Mouse (Mus musculus) small intestine, adult 2 months (tissue): ENCODE data around the gene Tnfrsf1b. TPM values are rescaled to one million over a fixed set of nuclear protein-coding genes. Genes with fewer than 3 reads are reported as not detected.
A peak's percentile ranks its signal among the peaks of the same experiment; 100 is the strongest.

Experiments used
- H3K27ac ChIP-seq: fragments of 200-500 bp; 2 replicates; pipeline ENCODE4 v1.5.1; 2012; ENCODE audit warnings: low read depth, low read length, control low read depth, inconsistent platforms; ENCODE audit not compliant: insufficient read depth
- H3K27me3 ChIP-seq: fragments of 200-500 bp; 2 replicates; pipeline ENCODE4 v1.6.1; 2012; ENCODE audit warnings: mild to moderate bottlenecking, moderate library complexity, low read length, inconsistent platforms; ENCODE audit not compliant: control insufficient read depth, insufficient read depth
- H3K36me3 ChIP-seq: fragments of 200-500 bp; 2 replicates; pipeline ENCODE4 v1.6.1; 2012; ENCODE audit warnings: mild to moderate bottlenecking, low read length, control low read depth, inconsistent platforms; ENCODE audit not compliant: control insufficient read depth, insufficient read depth
- H3K4me1 ChIP-seq: fragments of 200-500 bp; 2 replicates; pipeline ENCODE4 v1.6.1; 2012; ENCODE audit warnings: low read length, inconsistent platforms, mixed read lengths; ENCODE audit not compliant: control insufficient read depth, insufficient read depth, insufficient read length
- H3K4me3 ChIP-seq: fragments of 200-500 bp; 2 replicates; pipeline ENCODE4 v1.5.1; 2012; ENCODE audit warnings: low read depth, mild to moderate bottlenecking, control low read depth, inconsistent platforms, low read length, moderate library complexity
- CTCF ChIP-seq: fragments of 200-500 bp; IDR thresholded peaks from 2 replicates; pipeline ENCODE4 v1.5.1; 2012; ENCODE audit warnings: low read depth, mild to moderate bottlenecking, control low read depth, inconsistent platforms, low read length, moderate library complexity, mixed read lengths; ENCODE audit not compliant: insufficient replicate concordance, insufficient read length; ENCODE audit errors: extremely low read depth
- POLR2A ChIP-seq: fragments of 200-500 bp; IDR thresholded peaks from 2 replicates; pipeline ENCODE4 v1.6.1; 2012; ENCODE audit warnings: low read depth, mild to moderate bottlenecking, control low read depth, inconsistent platforms, low read length, moderate library complexity
- WGBS: fragments of 180-500 bp; shearing (Covaris S2); methylation state at CpG from one replicate; pipeline ENCODE4 v1.1.7; 2018; 5-methylcytosine and 5-hydroxymethylcytosine counted together
- polyA plus RNA-seq: library from polyadenylated mRNA; depleted of rRNA; stranded (reverse); fragments of >200 nt; gene quantifications from 2 replicates; pipeline ENCODE4 v1.2.3, GENCODE M21; 2012

The Tnfrsf1b gene
- polyA plus RNA-seq, 1 experiment = 13.5 TPM

GRCm38 (mm10) chr4:145244676-145245075, 2.0 kb downstream of the Tnfrsf1b start:
- 81% methylated on average over 2 of the region's 2 CpGs for WGBS
- no peak overlapping the region for H3K27ac ChIP-seq
- no peak overlapping the region for H3K4me3 ChIP-seq
- TF ChIP-seq POLR2A (no peak), CTCF (no peak)
- no peaks in the 10 kb centered on the region for H3K36me3 ChIP-seq
- H3K4me1 ChIP-seq = peaks cover 6% of the 10 kb centered on the region; the same call in 1 of the 2 replicates
- no peaks in the 10 kb centered on the region for H3K27me3 ChIP-seq

- 54% methylated on average over 1 of the region's 1 CpGs for WGBS
- Histone ChIP-seq H3K4me1 (peaks cover 10% of the 10 kb centered on the region), H3K4me3 (no peak overlapping the region), H3K27ac (no peak overlapping the region; the same call in 1 of the 2 replicates), H3K27me3 (no peaks in the 10 kb centered on the region), H3K36me3 (no peaks in the 10 kb centered on the region)
- no peak for TF ChIP-seq POLR2A
- TF ChIP-seq CTCF = no peak
These were observed 3.8 kb downstream of the Tnfrsf1b start for GRCm38 (mm10) chr4:145242719-145243350.

- H3K27me3 ChIP-seq = no peaks in the 10 kb centered on the region
- peaks cover 12% of the 10 kb centered on the region for H3K4me1 ChIP-seq
- WGBS = 66% methylated on average over 4 of the region's 4 CpGs
- no peak for TF ChIP-seq CTCF
- TF ChIP-seq POLR2A = no peak
- peak overlapping the region; percentile 71 for H3K27ac ChIP-seq
- no peaks in the 10 kb centered on the region for H3K36me3 ChIP-seq
- H3K4me3 ChIP-seq = no peak overlapping the region
These were observed 5.9 kb downstream of the Tnfrsf1b start for GRCm38 (mm10) chr4:145240723-145241231.

- Histone ChIP-seq H3K4me3 (no peak overlapping the region), H3K36me3 (no peaks in the 10 kb centered on the region; the same call in 1 of the 2 replicates), H3K4me1 (peaks cover 6% of the 10 kb centered on the region), H3K27me3 (no peaks in the 10 kb centered on the region), H3K27ac (peak overlapping the region; percentile 71)
- 45% methylated on average over 4 of the region's 4 CpGs for WGBS
- TF ChIP-seq POLR2A (no peak), CTCF (no peak)
These were observed 7.4 kb downstream of the Tnfrsf1b start for GRCm38 (mm10) chr4:145239049-145239830.

- H3K36me3 ChIP-seq = no peaks in the 10 kb centered on the region; the same call in 1 of the 2 replicates
- 83% methylated on average over 7 of the region's 7 CpGs for WGBS
- no peak for TF ChIP-seq CTCF
- TF ChIP-seq POLR2A = no peak
These were observed 10.6 kb downstream of the Tnfrsf1b start for GRCm38 (mm10) chr4:145236027-145236426.

DNA sequence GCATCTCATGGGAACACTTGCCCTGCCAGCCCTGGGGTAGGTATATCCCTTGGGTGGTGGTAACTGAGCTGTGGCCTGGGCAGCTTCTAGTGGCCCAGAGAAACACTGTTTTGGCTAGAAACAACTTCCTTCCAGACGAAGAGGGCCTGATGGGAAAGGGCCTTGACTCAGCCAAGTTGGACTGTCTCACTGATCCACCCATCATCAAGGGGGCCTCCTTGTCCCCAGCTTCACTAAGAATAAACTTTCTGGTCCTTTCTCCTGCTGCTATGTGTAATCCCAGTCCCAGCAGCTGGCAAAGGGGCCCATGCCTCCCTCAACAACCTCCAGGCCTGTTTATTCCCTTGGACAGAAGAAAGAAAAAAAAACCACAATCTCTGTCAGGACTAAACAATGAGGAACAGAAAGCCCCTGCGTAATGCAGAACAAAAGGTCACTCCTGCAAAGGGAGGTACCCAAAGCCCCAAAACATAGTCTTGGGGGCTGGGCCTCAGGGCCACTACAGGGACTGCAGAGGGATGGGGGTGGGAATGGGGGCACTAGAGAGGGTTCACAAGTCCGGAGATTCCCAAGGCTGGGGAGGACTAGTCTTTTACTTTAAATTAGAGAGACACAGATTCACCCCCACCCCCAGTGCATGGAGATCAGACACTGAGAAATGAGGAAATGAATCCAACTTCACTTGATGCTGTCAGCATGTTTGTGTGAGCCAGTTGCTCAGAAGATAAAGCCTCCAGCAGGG, 13.0 kb downstream of the Tnfrsf1b start:
- TF ChIP-seq POLR2A (no peak), CTCF (no peak)
- Histone ChIP-seq H3K27me3 (no peaks in the 10 kb centered on the region), H3K4me3 (no peak overlapping the region), H3K36me3 (no peaks in the 10 kb centered on the region; the same call in 1 of the 2 replicates), H3K4me1 (peaks cover 15% of the 10 kb centered on the region), H3K27ac (peak overlapping the region; percentile 68)
- 65% methylated on average over 3 of the region's 3 CpGs for WGBS

More at GRCm38 (mm10) chr4:145236027-145236426, 10.6 kb downstream of the Tnfrsf1b start:
- Histone ChIP-seq H3K27ac (no peak overlapping the region), H3K4me1 (peaks cover 12% of the 10 kb centered on the region), H3K4me3 (no peak overlapping the region), H3K27me3 (no peaks in the 10 kb centered on the region)
